Mouse (Mus musculus) layer of hippocampus, postnatal 10 days (tissue): ENCODE data around the gene Slc25a29. TPM values are rescaled to one million over a fixed set of nuclear protein-coding genes. Genes with fewer than 3 reads are reported as not detected.

Experiments used
- DNase-seq, 2 experiments: peaks; one replicate each; pipeline ENCODE4 v3.0.0; 2021; ENCODE audit warnings: low spot score in 2 of 2
- microRNA-seq, 2 experiments: library from miRNA; unstranded; fragments of <30 nt; microRNA quantifications; one replicate each; pipeline ENCODE4 v1.2.0; 2021
- total RNA-seq, 2 experiments: library from RNA; stranded (reverse); gene quantifications; 2 replicates each; pipeline ENCODE4 v1.2.3; 2021

Slc25a29 gene
- total RNA-seq, 2 experiments from 2014 or later = 15.3 to 16.4 TPM

- DNase-seq = no peak
Measured at GRCm38 (mm10) chr12:108801613-108802012, 34.1 kb downstream of the Slc25a29 start.

- no peak for DNase-seq
Measured at GRCm38 (mm10) chr12:108794979-108795537, 40.6 kb downstream of the Slc25a29 start.

- peak; percentile 69 to 80 for DNase-seq
Measured at GRCm38 (mm10) chr12:108794078-108794711, 41.5 kb downstream of the Slc25a29 start.

- DNase-seq = peak; percentile 41 to 59
Measured at GRCm38 (mm10) chr12:108793453-108793941, 42.2 kb downstream of the Slc25a29 start.

- DNase-seq = peak; percentile 97 to 98
Measured at GRCm38 (mm10) chr12:108792546-108793452, 42.9 kb downstream of the Slc25a29 start, which contains the start of gene Yy1. TSS of gene Yy1 (plus strand) at chr12:108792973.

GRCm38 (mm10) chr12:108792152-108792545 lies 43.5 kb downstream of the Slc25a29 start:
- DNase-seq = peak; percentile 77 to 83

- DNase-seq = no peak
Measured at GRCm38 (mm10) chr12:108787329-108787728, 48.4 kb downstream of the Slc25a29 start.

GRCm38 (mm10) chr12:108785161-108785560 lies 50.5 kb downstream of the Slc25a29 start:
- DNase-seq = no peak

GRCm38 (mm10) chr12:108780108-108780877 lies 55.4 kb downstream of the Slc25a29 start:
- DNase-seq = no peak

Small RNA genes lying within 50 kb of the gene (microRNA-seq; reads per million reads assigned to microRNA genes)
- gene Mir345 = 91.3 to 210 reads per million in 2 experiments

Other genes starting within 250 kb of the Slc25a29 start
- gene Degs2, start 133.6 kb downstream of the Slc25a29 start, total RNA-seq = under 1 TPM; 0.38 to 0.85 TPM
- 10 to 100 TPM; 53.5 to 54.5 TPM for gene Yy1, start 42.9 kb downstream of the Slc25a29 start, total RNA-seq
- gene Slc25a47, start 163 bp upstream of the Slc25a29 start, total RNA-seq = 1 to 10 TPM; 8.7 to 8.8 TPM
- gene Wdr25, start 57.7 kb upstream of the Slc25a29 start, total RNA-seq = 1 to 10 TPM; 7.1 to 9.0 TPM
- gene Wars, start 58.3 kb upstream of the Slc25a29 start, total RNA-seq = 10 to 100 TPM; 82.9 to 91.9 TPM
- 100 to 1,000 TPM; 164 to 176 TPM for gene Begain, start 232.3 kb upstream of the Slc25a29 start, total RNA-seq